Mouse (Mus musculus) embryonic fibroblast, embryonic 13.5 days (primary cell): ENCODE results near the gene Dock9.

ENCODE experiments used
- CTCF ChIP-seq: IDR thresholded peaks from 2 replicates; pipeline ENCODE4 v1.5.1; 2011; ENCODE audit warnings: mild to moderate bottlenecking, control low read depth, low read length, moderate library complexity, borderline replicate concordance; ENCODE audit not compliant: insufficient read depth
- POLR2A ChIP-seq: IDR thresholded peaks from 2 replicates; pipeline ENCODE4 v1.6.1; 2011; ENCODE audit warnings: low read depth, mild to moderate bottlenecking, control low read depth, low read length, moderate library complexity

GRCm38 (mm10) chr14:121785394-121785793, 12.2 kb downstream of the Dock9 start:
- no peak for TF ChIP-seq CTCF
- TF ChIP-seq POLR2A: no peak
